Mouse (Mus musculus) heart, postnatal 10 days (tissue): ENCODE data around the gene Tbc1d24. TPM values are rescaled to one million over a fixed set of nuclear protein-coding genes. Genes with fewer than 3 reads are reported as not detected.
"Not testable (repeated sequence)": the region's sequence is repeated elsewhere in the genome, so short reads cannot be mapped to it uniquely, and the experiment has no call there.

Experiments
- DNase-seq, 2 experiments: peaks; one replicate each; pipeline ENCODE4 v3.0.0; 2021
- intact Hi-C: fragments of 180-260 bp; cut with DNase I; formaldehyde crosslinking; loops from one replicate; pipeline ENCODE4 v1.15.1; 2025
- total RNA-seq, 2 experiments: library from RNA; stranded (reverse); gene quantifications; 2 replicates each; pipeline ENCODE4 v1.2.3; 2021

The Tbc1d24 gene
- total RNA-seq, 2 experiments from 2014 or later, result 8.4 to 11.0 TPM

- DNase-seq, result no peak
- intact Hi-C loops, result no loop called here
These were observed 49.6 kb downstream of the Tbc1d24 start for GRCm38 (mm10) chr17:24155742-24156141.

- DNase-seq, result no peak
- intact Hi-C loops, result loop anchor here (5.0 kb wide), 1 partner anchor 238 kb away; no protein-coding TSS in a partner anchor
These were observed 50.9 kb downstream of the Tbc1d24 start for GRCm38 (mm10) chr17:24154463-24154862.

- intact Hi-C loops, result loop anchor here (5.0 kb wide), 1 partner anchor 240 kb away; no protein-coding TSS in a partner anchor
- DNase-seq, result peak; percentile 80 to 86
These were observed 53.3 kb downstream of the Tbc1d24 start for GRCm38 (mm10) chr17:24151890-24152563.

- intact Hi-C loops, result loop anchor here (5.0 kb wide), 1 partner anchor 241 kb away; no protein-coding TSS in a partner anchor
- no peak for DNase-seq
These were observed 54.0 kb downstream of the Tbc1d24 start for GRCm38 (mm10) chr17:24151382-24151781.

GRCm38 (mm10) chr17:24150824-24151223, 54.5 kb downstream of the Tbc1d24 start, which contains the start of gene Pdpk1:
Pdpk1 (minus strand) TSS chr17:24150924.
- intact Hi-C loops, result loop anchor here (5.0 kb wide), 1 partner anchor 241 kb away; no protein-coding TSS in a partner anchor
- no peak for DNase-seq

GRCm38 (mm10) chr17:24149421-24149820, 55.9 kb downstream of the Tbc1d24 start:
- no peak for DNase-seq
- intact Hi-C loops, result no loop called here

GRCm38 (mm10) chr17:24142897-24143296, 62.5 kb downstream of the Tbc1d24 start:
- intact Hi-C loops, result no loop called here
- DNase-seq, result no peak

GRCm38 (mm10) chr17:24141425-24141920, 63.9 kb downstream of the Tbc1d24 start:
- intact Hi-C loops, result no loop called here
- DNase-seq, result peak; percentile 98

- DNase-seq, result no peak
- intact Hi-C loops, result no loop called here
These were observed 64.4 kb downstream of the Tbc1d24 start for GRCm38 (mm10) chr17:24140845-24141424.

- intact Hi-C loops, result no loop called here
- no peak for DNase-seq
These were observed 65.4 kb downstream of the Tbc1d24 start for GRCm38 (mm10) chr17:24139968-24140367.

- intact Hi-C loops, result no loop called here
- no peak for DNase-seq
These were observed 66.1 kb downstream of the Tbc1d24 start for GRCm38 (mm10) chr17:24139256-24139655.

- intact Hi-C loops, result no loop called here
- no peak for DNase-seq
These were observed 68.0 kb downstream of the Tbc1d24 start for GRCm38 (mm10) chr17:24137226-24137880.

GRCm38 (mm10) chr17:24134062-24134461, 71.3 kb downstream of the Tbc1d24 start:
- DNase-seq, result no peak
- intact Hi-C loops, result no loop called here

GRCm38 (mm10) chr17:24132919-24133318, 72.4 kb downstream of the Tbc1d24 start:
- intact Hi-C loops, DNase-seq: not testable (repeated sequence)

- intact Hi-C loops, result no loop called here
- no peak for DNase-seq
These were observed 73.8 kb downstream of the Tbc1d24 start for GRCm38 (mm10) chr17:24131570-24131969.

GRCm38 (mm10) chr17:24129246-24129645, 76.1 kb downstream of the Tbc1d24 start:
- intact Hi-C loops, result not testable (repeated sequence)

GRCm38 (mm10) chr17:24127592-24127991, 77.8 kb downstream of the Tbc1d24 start:
- intact Hi-C loops, result no loop called here
- DNase-seq, result no peak

More at GRCm38 (mm10) chr17:24129246-24129645, 76.1 kb downstream of the Tbc1d24 start:
- DNase-seq, result not testable (repeated sequence)

- intact Hi-C loops, result no loop called here
- no peak for DNase-seq
These were observed 78.6 kb downstream of the Tbc1d24 start for GRCm38 (mm10) chr17:24126801-24127200.
